Mouse (Mus musculus): ENCODE data around the gene Csf2rb2.

GRCm38 (mm10) chr15:78234823-78235509, 70.6 kb downstream of the Csf2rb2 start:
- TF ChIP-seq MAFK (IDR thresholded peaks at IDR 0.05; ENCODE audit: insufficient read depth, low read depth, low read length) (no peak), ZNF384 (IDR thresholded peaks at IDR 0.05; ENCODE audit: low read depth, low read length) (no peak)
